Mouse (Mus musculus): ENCODE results near the gene Lcmt1. TPM values are rescaled to one million over a fixed set of nuclear protein-coding genes. Genes with fewer than 3 reads are reported as not detected.

Lcmt1 gene
- total RNA-seq, 2 experiments from 2014 or later = 21.8 to 22.1 TPM

- no peak for DNase-seq
Measured at GRCm38 (mm10) chr7:123458309-123458708, 88.7 kb downstream of the Lcmt1 start.

GRCm38 (mm10) chr7:123459247-123459646, 89.7 kb downstream of the Lcmt1 start:
- no peak for DNase-seq

- no peak for DNase-seq
Measured at GRCm38 (mm10) chr7:123461316-123461715, 91.7 kb downstream of the Lcmt1 start.

- DNase-seq = peak; percentile 73 to 76
Measured at GRCm38 (mm10) chr7:123462070-123462501, 92.5 kb downstream of the Lcmt1 start, which contains the start of gene Aqp8. Gene Aqp8 (plus strand): TSS chr7:123462291.

- no peak for DNase-seq
Measured at GRCm38 (mm10) chr7:123463569-123463968, 94.0 kb downstream of the Lcmt1 start.

GRCm38 (mm10) chr7:123465692-123466387, 96.3 kb downstream of the Lcmt1 start:
- peak; percentile 61 to 87 for DNase-seq

- DNase-seq = no peak
Measured at GRCm38 (mm10) chr7:123467961-123468360, 98.4 kb downstream of the Lcmt1 start.

Other genes starting within 250 kb of the Lcmt1 start
- 10 to 100 TPM; 25.0 to 32.3 TPM for gene Tnrc6a, start 245.9 kb upstream of the Lcmt1 start, total RNA-seq (2021)
- gene Slc5a11, start 155.0 kb upstream of the Lcmt1 start, total RNA-seq (2021) = not detected
- gene Arhgap17, start 131 bp downstream of the Lcmt1 start, total RNA-seq (2021) = 10 to 100 TPM; 12.5 to 16.2 TPM
- 10 to 100 TPM in 1 of 2 experiments, 1 to 10 TPM in 1; 7.8 to 11.5 TPM for gene Aqp8, start 92.5 kb downstream of the Lcmt1 start, total RNA-seq (2021)
- 1 to 10 TPM; 1.1 to 1.4 TPM for gene Zkscan2, start 130.7 kb downstream of the Lcmt1 start, total RNA-seq (2021)

Data from heart, adult 18-20 months (tissue).